32 mouse cellular contexts compared by ENCODE assay signal in genomic region chr2:17724405-17724804, GRCm38 (mm10). TPM values are rescaled to one million over a fixed set of nuclear protein-coding genes. Genes with fewer than 3 reads are reported as not detected.
DNase-seq lines count a peak whose midpoint lies in the region; ATAC-seq and TF ChIP-seq lines count a peak whose summit lies in the region.
"Had no signal": no experiment of that assay in that cellular context is flagged by ENCODE, and none has a peak within 500 bp of the region (broad histone marks: within the 10 kb centered on the region; RNA-seq: fewer than 3 reads in every experiment).

No protein-coding gene starts in this region.

- WGBS in forebrain, embryonic 15.5 days = 44% methylated on average over 5 of the region's 5 CpGs
- WGBS in forebrain, embryonic 12.5 days = 74% methylated on average over 5 of the region's 5 CpGs
- 47% methylated on average over 5 of the region's 5 CpGs for WGBS in lung, embryonic 14.5 days

- no peak overlapping the region for H3K4me2 ChIP-seq in forebrain, embryonic 15.5 days (replicated peaks)
- H3K4me2 ChIP-seq in forebrain, embryonic 12.5 days = no peak overlapping the region
- H3K4me2 ChIP-seq in lung, embryonic 14.5 days = no peak overlapping the region
- H3K4me2 ChIP-seq: embryonic facial prominence, embryonic 13.5 days; hindbrain, embryonic 14.5 days had no signal

- no peak overlapping the region for H3K9ac ChIP-seq in forebrain, embryonic 15.5 days (replicated peaks)
- H3K9ac ChIP-seq in forebrain, embryonic 12.5 days = no peak overlapping the region
- no peak overlapping the region for H3K9ac ChIP-seq in lung, embryonic 14.5 days
- H3K9ac ChIP-seq: embryonic facial prominence, embryonic 13.5 days; heart, embryonic 13.5 days; hindbrain, embryonic 14.5 days had no signal

- peak; percentile 60; the same call in 1 of the 2 replicates for ATAC-seq in forebrain, embryonic 15.5 days (replicated peaks)
- ATAC-seq in forebrain, embryonic 12.5 days (ENCODE audit: low FRiP score) = no peak
- no peak for ATAC-seq in lung, embryonic 14.5 days (ENCODE audit: insufficient read depth)
- ATAC-seq: hindbrain, postnatal 0 days; inflammation-experienced regulatory T-cells, adult 6 months; intestine, embryonic 16.5 days; Patski had no signal

- H3K9me3 ChIP-seq in forebrain, embryonic 15.5 days = no peaks in the 10 kb centered on the region
- no peaks in the 10 kb centered on the region for H3K9me3 ChIP-seq in forebrain, embryonic 12.5 days
- H3K9me3 ChIP-seq in lung, embryonic 14.5 days (ENCODE audit: low read depth, low read length) = no peaks in the 10 kb centered on the region
- H3K9me3 ChIP-seq: embryonic facial prominence, embryonic 10.5 days; embryonic facial prominence, embryonic 13.5 days; G1E; heart, embryonic 10.5 days; heart, embryonic 13.5 days had no signal

- DNase-seq in heart, adult 11 months = peak; percentile 12
- DNase-seq in heart, adult 8-10 months (ENCODE audit: low spot score) = no peak
- DNase-seq in lung, embryonic 14.5 days = peak; percentile 52
- no peak for DNase-seq in lung, postnatal 10 days
- no peak for DNase-seq in cerebellum, adult 9-10 months
- DNase-seq: adrenal gland, postnatal 10 days; adrenal gland, postnatal 36 days; B cell, adult 2 months; cerebellum, adult 11 months; cerebellum, adult 2 months; cerebellum, postnatal 10 days; cerebellum, postnatal 36 days; embryo, embryonic 11 days; gastrocnemius, adult 2 months; gastrocnemius, postnatal 14 days; heart, adult 18-20 months; heart, postnatal 14 days; heart, postnatal 4 days had no signal

- H3K36me3 ChIP-seq in forebrain, embryonic 15.5 days = no peaks in the 10 kb centered on the region
- no peaks in the 10 kb centered on the region for H3K36me3 ChIP-seq in forebrain, embryonic 12.5 days (replicated peaks)
- 0 out of 2 replicates have a peak, but pooled peaks cover 4% of the 10 kb centered on the region for H3K36me3 ChIP-seq in lung, embryonic 14.5 days (ENCODE audit: insufficient read depth)
- H3K36me3 ChIP-seq: embryonic facial prominence, embryonic 10.5 days; embryonic facial prominence, embryonic 13.5 days; G1E; heart, embryonic 10.5 days; heart, embryonic 13.5 days had no signal

- H3K27ac ChIP-seq in forebrain, embryonic 15.5 days (replicated peaks) = no peak overlapping the region
- no peak overlapping the region for H3K27ac ChIP-seq in forebrain, embryonic 12.5 days
- H3K27ac ChIP-seq in lung, embryonic 14.5 days (ENCODE audit: low read depth) = no peak overlapping the region
- H3K27ac ChIP-seq: embryonic facial prominence, embryonic 10.5 days; embryonic facial prominence, embryonic 13.5 days; gastrocnemius, adult 2 months; heart, embryonic 10.5 days; heart, embryonic 13.5 days; hindbrain, embryonic 14.5 days; hindbrain, postnatal 0 days had no signal

- H3K27me3 ChIP-seq in forebrain, embryonic 15.5 days = peaks cover 7% of the 10 kb centered on the region; the same call in 1 of the 2 replicates
- peaks cover 14% of the 10 kb centered on the region for H3K27me3 ChIP-seq in forebrain, embryonic 12.5 days
- H3K27me3 ChIP-seq in lung, embryonic 14.5 days (ENCODE audit: insufficient read depth, low read length) = no peaks in the 10 kb centered on the region
- H3K27me3 ChIP-seq: CH12.LX, Patski had no signal

- H3K4me1 ChIP-seq in forebrain, embryonic 15.5 days = 0 out of 2 replicates have a peak, but pooled peaks cover 15% of the 10 kb centered on the region
- peaks cover 7% of the 10 kb centered on the region; the same call in 1 of the 2 replicates for H3K4me1 ChIP-seq in forebrain, embryonic 12.5 days
- H3K4me1 ChIP-seq in lung, embryonic 14.5 days (ENCODE audit: insufficient read depth) = peaks cover 11% of the 10 kb centered on the region
- H3K4me1 ChIP-seq: embryonic facial prominence, embryonic 10.5 days; embryonic facial prominence, embryonic 13.5 days had no signal

- no peak overlapping the region for H3K4me3 ChIP-seq in forebrain, embryonic 15.5 days
- H3K4me3 ChIP-seq in forebrain, embryonic 12.5 days (replicated peaks) = no peak overlapping the region
- H3K4me3 ChIP-seq in lung, embryonic 14.5 days (ENCODE audit: low read depth, low read length) = no peak overlapping the region
- H3K4me3 ChIP-seq: embryonic facial prominence, embryonic 10.5 days; embryonic facial prominence, embryonic 13.5 days; erythroblast, embryonic 14.5 days; gastrocnemius, adult 2 months; heart, embryonic 10.5 days; heart, embryonic 13.5 days had no signal

- no peak for TF ChIP-seq CTCF in lung, embryonic 14.5 days (IDR thresholded peaks at IDR 0.05; ENCODE audit: low read depth)

RNA-seq across cellular contexts. Expression of gene Nebl, which starts 6.9 kb away (rescaled TPM):
- polyA plus RNA-seq in forebrain, embryonic 15.5 days (2015; fragmentation: Nextera tagmentation; extraction: Ambion mirVana) = 7.8 and 8.7 TPM in 2 replicates
- 6.1 and 6.5 TPM in 2 replicates for polyA plus RNA-seq in forebrain, embryonic 12.5 days (2016; fragmentation: Nextera tagmentation; extraction: Ambion mirVana)
- total RNA-seq in heart, adult 8-10 months (2022) = 100 to 1,000 TPM; 292 to 343 (median 327) TPM
- 42.5 and 46.5 TPM in 2 replicates for polyA plus RNA-seq in lung, embryonic 14.5 days (2014; fragmentation: Nextera tagmentation; extraction: Ambion mirVana)

Comparison
In these comparisons a context has a peak if more than half of its experiments do, and no peak if none do; other contexts are left out.
1. DNase-seq: peak in heart, adult 11 months (single experiment) and lung, embryonic 14.5 days (single experiment); none in heart, adult 8-10 months (single experiment), lung, postnatal 10 days (single experiment) and cerebellum, adult 9-10 months (single experiment).